Mouse (Mus musculus) stomach, postnatal 0 days (tissue): ENCODE measurements at regions not wholly inside any gene's neighbourhood (a gene's known extent, or its start where the extent isn't known, plus 50 kb on each side); places are given as distances from the start of the nearest gene placed in this dataset.

Source experiments
- CTCF ChIP-seq: IDR thresholded peaks from 2 replicates; pipeline ENCODE4 v1.5.1; 2016; ENCODE audit warnings: antibody characterized with exemption, low read depth, mild to moderate bottlenecking, moderate library complexity
- EP300 ChIP-seq: optimal IDR thresholded peaks from 2 replicates; pipeline ENCODE3; 2016; ENCODE audit warnings: antibody characterized with exemption

DNA sequence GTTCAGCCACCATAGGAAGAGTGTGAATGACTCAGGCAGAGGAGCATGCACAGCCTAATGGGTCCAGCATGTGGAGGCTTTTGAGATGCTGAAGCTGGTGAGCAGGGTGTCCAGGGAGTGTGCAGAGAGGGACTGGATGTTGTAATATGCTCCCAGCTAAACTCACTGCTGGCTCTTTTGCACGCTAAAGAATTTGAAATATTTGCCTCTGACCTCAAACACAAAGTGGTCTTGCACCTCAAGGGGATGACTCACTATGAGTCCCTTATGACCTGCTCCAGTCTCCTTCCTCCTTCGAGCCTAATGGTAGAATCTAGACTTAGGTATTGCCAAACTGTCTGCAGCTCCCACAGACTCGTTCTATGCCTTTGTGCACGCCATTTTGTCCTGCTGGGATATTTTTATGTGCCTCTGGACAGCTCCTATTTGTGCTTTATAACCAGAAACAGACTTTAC, 55.0 kb upstream of the Slit3 start:
- TF ChIP-seq CTCF (no peak), EP300 (no peak)
